Mouse (Mus musculus): ENCODE measurements around the gene Pias1.

Gene Pias1

DNA sequence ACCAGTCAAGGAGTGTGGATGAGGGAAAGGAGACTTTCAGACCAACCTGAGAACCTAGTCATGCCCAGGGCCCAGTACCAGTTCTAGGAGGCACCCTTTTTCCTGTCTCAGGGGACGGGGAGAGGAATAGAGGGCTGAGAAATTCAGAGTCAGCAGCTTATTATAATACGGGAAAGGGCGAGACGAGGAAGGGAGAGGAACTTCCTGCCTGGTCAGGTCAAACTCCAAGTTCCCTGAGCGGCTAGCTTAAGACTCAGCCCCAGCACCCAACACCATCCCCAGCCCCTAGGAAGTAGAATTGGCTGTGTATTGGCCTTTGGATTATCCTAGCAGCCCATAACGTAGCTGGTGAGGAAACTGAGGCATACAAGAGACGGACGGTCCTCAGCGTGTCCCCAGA, 130.5 kb downstream of the Pias1 start:
- in situ Hi-C loops (cut with MboI) = no loop called here

DNA sequence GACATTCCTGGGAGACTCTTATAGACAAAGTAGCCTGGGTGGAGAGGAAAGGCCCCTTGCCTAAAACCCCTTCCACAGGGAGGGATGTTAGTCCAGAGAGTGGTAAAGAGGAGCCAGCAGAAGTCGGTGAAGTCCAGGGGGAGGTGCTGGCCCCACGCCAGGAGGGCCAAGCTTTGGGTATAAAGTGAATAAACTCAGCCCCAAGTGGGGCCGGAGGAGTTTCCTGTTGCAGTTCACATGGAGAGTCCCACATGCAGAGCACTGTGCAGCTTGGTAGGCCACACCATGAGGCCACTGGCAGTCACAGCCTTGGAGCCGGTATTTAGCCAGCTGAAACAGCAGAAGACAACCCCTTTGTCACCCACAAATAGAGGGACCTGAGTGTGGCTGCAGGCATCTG, 133.2 kb downstream of the Pias1 start:
- in situ Hi-C loops (cut with MboI) = no loop called here

DNA sequence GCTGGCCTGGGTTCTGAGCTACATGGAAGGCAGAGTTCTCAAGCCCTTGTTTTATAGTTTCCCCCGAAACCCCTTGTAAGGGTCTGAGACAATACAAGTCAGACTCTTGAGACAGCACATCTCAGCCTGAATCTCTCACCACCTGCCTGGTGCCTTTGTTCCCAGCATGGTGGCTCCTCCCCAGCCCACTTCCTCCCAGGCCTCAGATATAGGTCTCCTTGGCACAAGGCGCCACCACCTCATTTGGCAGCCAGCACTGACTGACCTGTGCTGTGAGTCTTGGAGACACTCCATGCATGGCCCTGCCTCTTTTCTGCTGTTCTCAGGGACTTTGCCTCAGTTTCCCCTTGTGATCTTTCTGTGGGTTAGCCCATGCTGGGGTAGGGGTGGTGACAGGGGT, 136.2 kb downstream of the Pias1 start:
- in situ Hi-C loops (cut with MboI) = no loop called here

DNA sequence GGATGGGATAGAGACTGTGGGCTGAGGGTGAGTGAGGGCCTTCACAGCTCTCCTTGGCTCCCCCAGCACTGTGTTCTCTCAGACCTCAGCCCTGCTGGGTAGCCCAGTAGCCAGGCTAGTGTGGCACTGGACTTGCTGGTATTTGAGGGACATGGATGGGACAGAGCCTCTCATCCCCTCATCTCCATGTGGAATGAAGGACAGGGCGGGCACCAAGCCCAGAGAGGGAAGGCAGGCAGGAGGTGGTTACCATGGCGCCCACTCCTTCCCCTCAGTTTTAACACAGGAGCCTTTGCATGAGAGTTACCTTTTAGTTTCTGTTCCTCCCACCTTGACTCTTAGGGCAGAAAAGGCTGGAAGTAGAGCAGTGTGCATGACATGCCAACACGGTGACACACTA, 139.1 kb downstream of the Pias1 start:
- in situ Hi-C loops (cut with MboI) = loop anchor here (10.0 kb wide), 1 partner anchor 276 kb away; no protein-coding TSS in a partner anchor

DNA sequence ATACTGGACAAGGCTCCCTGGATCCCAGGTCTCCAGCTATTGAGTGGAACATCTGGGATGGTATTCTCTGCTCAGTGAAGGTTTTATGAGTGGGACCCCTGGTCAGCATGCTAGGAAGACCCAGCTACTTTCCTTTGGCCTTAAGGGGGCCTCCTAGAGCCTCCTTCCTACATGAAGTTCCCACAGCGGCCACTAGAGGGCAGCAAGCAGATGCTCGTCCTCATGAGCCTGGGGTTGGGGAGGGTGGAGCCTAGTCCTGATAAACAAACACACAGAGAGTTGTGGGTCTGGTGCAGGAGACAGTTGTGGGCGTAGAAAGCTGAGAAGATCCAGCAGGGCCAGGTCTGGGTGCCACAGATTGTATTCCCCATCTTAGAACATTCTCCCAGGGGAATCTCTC, 140.0 kb downstream of the Pias1 start:
- in situ Hi-C loops (cut with MboI) = loop anchor here (10.0 kb wide), 1 partner anchor 277 kb away; no protein-coding TSS in a partner anchor

DNA sequence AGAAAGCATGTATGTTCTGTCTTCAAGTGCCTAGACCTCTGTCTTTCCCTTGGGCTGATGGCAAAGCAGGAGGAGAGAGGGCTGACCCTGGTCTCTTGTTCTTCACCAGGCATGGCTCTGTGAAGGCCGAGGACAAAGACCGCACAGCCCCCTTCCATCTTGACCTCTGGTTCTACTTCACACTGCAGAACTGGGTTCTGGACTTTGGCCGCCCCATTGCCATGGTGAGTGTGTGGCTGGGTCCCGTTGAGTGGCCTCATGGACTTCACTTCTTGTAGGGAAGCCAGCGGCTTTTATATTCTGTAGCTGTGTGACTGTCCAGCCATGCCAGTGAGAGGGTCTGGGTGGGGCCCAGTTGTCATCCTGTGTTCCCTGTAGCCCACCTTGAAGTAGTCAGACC, 143.3 kb downstream of the Pias1 start:
- in situ Hi-C loops (cut with MboI) = loop anchor here (10.0 kb wide), 1 partner anchor 280 kb away; no protein-coding TSS in a partner anchor

DNA sequence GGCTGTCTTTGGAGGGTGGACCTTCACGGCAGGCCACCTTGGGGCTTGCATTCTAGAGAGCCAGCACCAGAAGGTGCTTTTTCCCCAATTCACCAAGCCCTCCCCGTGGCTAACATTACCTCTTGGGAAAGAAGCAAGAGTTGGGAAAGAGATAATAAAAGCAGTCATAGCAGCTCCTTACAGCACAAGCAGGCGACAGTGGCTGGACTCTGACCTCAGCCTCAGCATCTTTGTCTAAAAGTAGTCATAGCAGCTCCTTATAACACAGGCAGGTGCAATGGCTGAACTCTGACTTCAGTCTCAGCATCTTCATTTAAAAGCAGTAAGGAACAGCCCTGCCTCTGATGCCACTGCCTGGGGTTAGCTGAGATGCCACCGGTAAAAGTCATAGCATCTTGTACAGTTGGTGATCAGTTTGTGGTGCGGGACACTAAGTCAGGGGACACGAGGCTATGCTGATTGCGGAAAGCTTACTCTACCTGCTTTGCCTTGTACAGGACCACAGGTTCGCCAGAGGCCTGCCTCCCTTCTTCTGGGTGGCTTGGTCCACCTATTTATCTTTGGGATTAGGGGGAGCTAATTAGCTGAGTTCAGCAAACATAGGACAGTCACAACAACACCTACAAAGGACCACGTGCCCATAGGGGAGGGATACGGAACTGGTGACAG, 144.2 kb downstream of the Pias1 start:
- in situ Hi-C loops (cut with MboI) = loop anchor here (10.0 kb wide), 1 partner anchor 281 kb away; no protein-coding TSS in a partner anchor

DNA sequence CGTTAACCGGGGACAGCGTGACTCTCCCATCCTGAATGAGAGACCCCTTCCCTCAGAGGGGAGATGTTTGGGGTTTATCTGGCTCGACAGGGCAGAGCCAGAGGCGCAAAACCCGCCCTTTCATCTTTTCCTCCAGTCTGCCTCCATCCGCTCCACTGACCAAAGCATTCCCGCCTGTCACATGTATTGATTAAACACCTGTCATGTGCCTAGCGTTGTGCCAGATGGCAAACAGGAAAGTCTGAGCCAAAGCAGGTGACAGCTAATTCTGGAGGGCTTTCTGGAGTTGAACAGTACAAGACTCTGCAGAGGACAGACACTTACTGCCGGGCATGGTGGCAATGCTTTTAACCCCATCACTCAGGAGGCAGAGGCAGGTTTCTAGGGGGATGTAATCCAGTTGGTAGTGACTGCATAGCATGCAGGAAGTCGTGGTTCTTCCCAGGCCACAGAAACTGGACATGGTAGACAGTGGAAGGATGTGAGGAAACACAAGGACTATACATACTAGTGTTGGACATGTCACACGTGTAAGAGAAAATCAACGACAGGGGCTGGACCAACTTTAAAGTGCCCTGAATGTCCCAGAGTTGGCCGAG, 148.5 kb downstream of the Pias1 start:
- in situ Hi-C loops (cut with MboI) = no loop called here

DNA sequence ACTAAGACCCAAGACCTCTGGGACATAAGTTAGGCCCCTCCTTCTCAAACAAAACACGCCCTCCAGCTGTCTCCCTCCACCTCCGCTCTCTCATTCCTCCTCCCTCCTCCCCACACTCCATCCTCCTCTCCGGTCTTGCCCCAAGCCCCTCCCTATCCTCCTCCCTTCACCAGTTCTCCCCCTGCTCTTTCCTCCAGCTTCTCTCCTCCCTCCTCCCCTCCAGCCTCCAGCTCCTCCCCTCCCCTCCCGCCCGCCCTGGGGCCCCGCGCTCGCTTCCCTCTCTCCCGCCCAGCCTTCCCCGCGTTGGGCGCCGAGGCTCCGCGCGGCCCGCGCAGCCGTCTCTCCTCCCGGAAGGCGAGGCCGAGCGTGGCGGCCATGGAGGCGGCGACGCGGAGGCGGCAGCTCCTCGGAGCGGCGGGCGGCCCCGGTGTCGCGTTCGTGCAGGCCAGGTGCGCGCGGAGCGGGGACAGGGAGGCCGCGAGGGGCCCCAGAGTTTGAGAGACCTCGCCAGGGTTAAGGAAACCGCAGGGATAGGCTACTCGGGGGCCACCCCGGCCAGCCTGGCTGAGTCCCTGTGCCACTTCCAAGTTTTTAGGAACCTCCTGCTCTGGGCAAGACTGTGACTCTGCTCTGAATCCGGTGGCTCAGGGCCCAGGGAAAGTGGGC, 149.1 kb downstream of the Pias1 start, which contains the start of gene Cln6:
Gene Cln6, plus strand, starts transcription at position 280 of the 666 bp plus-strand sequence.
- in situ Hi-C loops (cut with MboI) = no loop called here

DNA sequence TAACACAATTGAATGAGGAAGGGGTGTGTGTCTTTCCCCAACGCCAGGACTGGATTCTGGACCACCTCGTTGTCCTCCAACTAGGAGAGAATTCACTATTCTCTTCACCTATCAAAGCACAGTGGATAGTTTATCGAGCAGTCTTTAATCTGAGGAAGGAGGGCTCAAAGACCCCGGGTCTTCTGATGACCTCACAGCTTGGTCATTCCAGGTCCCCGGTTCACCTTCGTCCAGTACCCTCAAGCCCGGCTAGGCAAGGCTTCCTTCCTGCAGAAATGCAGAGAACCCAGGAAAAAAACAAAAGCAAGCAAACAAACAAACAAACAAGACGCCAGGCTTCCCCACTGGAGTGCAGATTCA, 149.6 kb downstream of the Pias1 start:
- in situ Hi-C loops (cut with MboI) = no loop called here

DNA sequence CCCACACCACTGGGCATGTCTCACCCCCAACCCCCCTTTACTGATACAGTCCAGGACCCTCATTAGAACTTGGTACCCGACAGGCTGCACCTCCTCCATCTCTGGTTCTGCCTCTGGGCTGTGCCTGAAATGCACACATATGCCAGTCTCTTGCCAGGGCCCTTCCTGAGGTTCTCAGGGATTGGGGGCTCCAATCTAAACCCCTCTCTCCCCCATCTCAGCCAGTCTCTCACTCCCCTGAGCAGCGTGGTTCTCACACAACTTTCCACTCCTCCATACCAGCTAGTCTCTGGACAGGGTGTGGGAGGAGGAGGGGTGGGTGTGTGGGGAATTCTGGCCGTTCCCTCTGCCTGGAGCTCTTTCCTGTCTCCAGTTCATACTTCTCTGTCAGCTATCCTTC, 150.1 kb downstream of the Pias1 start:
- in situ Hi-C loops (cut with MboI) = no loop called here

DNA sequence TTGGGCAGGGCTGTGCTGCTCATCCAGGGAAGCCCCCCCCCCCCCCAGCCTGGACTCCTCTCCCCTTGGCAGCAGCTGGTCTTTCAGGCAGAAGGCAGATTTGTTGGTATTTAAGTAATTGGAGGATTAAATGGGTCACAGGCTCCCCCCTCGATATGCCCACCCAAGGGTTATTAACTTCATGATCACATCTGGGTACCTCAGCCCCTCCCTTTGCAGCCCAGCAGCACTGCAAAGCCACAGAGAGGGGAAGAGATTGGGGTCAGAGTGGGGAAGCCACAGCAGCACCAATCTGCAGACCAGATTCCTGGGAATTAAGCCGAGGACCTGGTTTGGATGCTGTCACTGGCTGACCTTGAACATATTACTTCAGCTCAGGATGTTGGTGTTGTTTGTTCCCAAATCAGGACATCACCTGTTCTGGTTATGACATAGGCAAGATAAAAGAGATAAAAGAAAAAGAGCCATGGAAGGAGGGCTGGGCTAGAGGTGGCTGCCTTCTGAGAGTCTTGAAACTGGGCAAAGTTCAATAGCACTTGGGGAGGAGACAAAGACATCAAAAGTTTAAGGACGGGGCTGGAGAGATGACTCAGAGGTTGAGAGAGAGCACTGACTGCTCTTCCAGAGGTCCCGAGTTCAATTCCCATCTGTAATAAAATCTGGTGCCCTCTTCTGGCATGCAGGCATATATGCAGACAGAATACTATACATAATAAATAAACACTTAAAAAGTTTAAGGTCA, 151.8 kb downstream of the Pias1 start:
- in situ Hi-C loops (cut with MboI) = no loop called here

DNA sequence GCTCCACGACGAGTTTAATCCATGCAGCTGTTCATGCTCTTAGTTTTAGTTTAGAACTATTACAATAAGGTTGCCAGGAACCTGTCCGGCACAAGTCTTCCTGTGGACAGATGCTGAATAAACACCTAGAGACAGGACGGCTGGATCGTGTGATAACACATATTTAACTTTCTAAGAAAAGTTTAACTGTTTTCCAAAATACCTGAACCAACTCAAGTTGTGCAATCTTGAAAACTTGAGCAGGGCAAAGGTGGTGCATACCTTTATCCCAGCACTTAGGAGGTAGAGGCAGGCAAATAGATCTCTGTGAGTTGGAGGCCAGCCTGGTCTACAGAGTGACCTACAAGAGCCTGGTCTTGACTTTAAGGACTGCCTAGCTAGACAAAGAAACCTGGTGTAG, 152.8 kb downstream of the Pias1 start:
- in situ Hi-C loops (cut with MboI) = no loop called here

DNA sequence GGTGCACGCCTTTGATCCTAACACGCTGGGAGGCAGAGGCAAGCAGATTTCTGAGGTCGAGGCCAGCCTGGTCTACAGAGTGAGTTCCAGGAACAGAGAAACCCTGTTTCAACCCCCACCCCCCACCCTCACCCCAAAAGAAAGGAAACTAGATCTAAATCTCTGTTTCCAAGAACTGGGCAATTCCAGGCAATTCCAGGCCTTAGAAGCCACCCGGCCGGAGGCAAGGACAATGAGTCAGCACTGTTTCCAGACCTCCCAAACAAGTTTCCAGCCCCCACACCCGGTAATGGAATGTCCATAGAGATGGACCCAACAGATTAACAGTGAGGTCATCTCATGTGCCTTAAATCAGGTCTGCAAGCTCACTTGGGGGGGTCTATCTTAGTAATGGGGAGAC, 157.8 kb downstream of the Pias1 start:
- in situ Hi-C loops (cut with MboI) = no loop called here

DNA sequence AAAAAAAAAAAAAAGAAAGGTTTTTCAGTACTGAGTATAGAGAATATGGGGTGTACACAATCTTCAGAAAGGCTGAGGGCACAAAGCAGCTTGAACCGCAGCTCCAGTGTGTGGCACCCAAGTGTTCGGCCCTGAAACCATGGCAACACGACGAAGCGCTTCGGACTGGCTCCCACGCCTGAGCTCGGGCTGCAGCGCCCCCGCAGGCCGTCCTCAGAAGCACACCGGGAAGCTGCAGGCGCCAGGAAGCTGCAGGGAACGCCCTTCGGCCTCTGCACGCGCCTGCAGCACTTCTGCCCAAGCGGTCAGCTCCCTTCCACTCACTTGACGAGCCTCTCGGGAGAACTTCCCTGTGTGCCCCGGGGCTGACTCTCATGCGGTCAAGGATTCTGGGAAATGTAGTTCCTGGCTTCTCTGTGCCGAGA, 159.1 kb downstream of the Pias1 start:
- in situ Hi-C loops (cut with MboI) = no loop called here

All from mature B cell (primary cell).